Mouse (Mus musculus): Measurements from ENCODE around the gene Clec1b. TPM values are rescaled to one million over a fixed set of nuclear protein-coding genes. Genes with fewer than 3 reads are reported as not detected.

Gene Clec1b
- polyA plus RNA-seq, 1 experiment from 2014 or later: 1.4 TPM

Other genes starting within 250 kb of the Clec1b start
- 0.17 and 0.37 TPM in 2 replicates for gene Clec2d, start 216.7 kb upstream of the Clec1b start, polyA plus RNA-seq (2014; fragmentation: Nextera tagmentation; extraction: Ambion mirVana)
- not detected in 2 replicates for gene Cd69, start 121.9 kb upstream of the Clec1b start, polyA plus RNA-seq (2014; fragmentation: Nextera tagmentation; extraction: Ambion mirVana)
- gene 4922502D21Rik, start 65.5 kb upstream of the Clec1b start, polyA plus RNA-seq (2014; fragmentation: Nextera tagmentation; extraction: Ambion mirVana): 0.12 TPM in 1 of 2 replicates, not detected in the other
- 0.32 and 0.44 TPM in 2 replicates for gene Clec12a, start 54.6 kb upstream of the Clec1b start, polyA plus RNA-seq (2014; fragmentation: Nextera tagmentation; extraction: Ambion mirVana)
- 0.41 and 0.51 TPM in 2 replicates for gene Clec12b, start 11.4 kb upstream of the Clec1b start, polyA plus RNA-seq (2014; fragmentation: Nextera tagmentation; extraction: Ambion mirVana)
- gene Clec9a, start 11.6 kb downstream of the Clec1b start, polyA plus RNA-seq (2014; fragmentation: Nextera tagmentation; extraction: Ambion mirVana): 0.16 and 0.33 TPM in 2 replicates
- gene Clec1a, start 54.7 kb downstream of the Clec1b start, polyA plus RNA-seq (2014; fragmentation: Nextera tagmentation; extraction: Ambion mirVana): 1.9 and 2.0 TPM in 2 replicates
- not detected in 2 replicates for gene Olr1, start 109.9 kb downstream of the Clec1b start, polyA plus RNA-seq (2014; fragmentation: Nextera tagmentation; extraction: Ambion mirVana)
- gene Tmem52b, start 115.3 kb downstream of the Clec1b start, polyA plus RNA-seq (2014; fragmentation: Nextera tagmentation; extraction: Ambion mirVana): 0.24 TPM in 1 of 2 replicates, not detected in the other
- gene Gabarapl1, start 135.9 kb downstream of the Clec1b start, polyA plus RNA-seq (2014; fragmentation: Nextera tagmentation; extraction: Ambion mirVana): 74.7 and 80.9 TPM in 2 replicates
- gene Klre1, start 180.6 kb downstream of the Clec1b start, polyA plus RNA-seq (2014; fragmentation: Nextera tagmentation; extraction: Ambion mirVana): not detected in 2 replicates
- not detected in 2 replicates for gene Klrd1, start 194.5 kb downstream of the Clec1b start, polyA plus RNA-seq (2014; fragmentation: Nextera tagmentation; extraction: Ambion mirVana)
- 0.13 TPM in 1 of 2 replicates, not detected in the other for gene Klrk1, start 226.6 kb downstream of the Clec1b start, polyA plus RNA-seq (2014; fragmentation: Nextera tagmentation; extraction: Ambion mirVana)
- gene Klrc3, start 246.0 kb downstream of the Clec1b start, polyA plus RNA-seq (2014; fragmentation: Nextera tagmentation; extraction: Ambion mirVana): not detected in 2 replicates

Data from hindbrain, embryonic 14.5 days (tissue).